In the genomic region with DNA sequence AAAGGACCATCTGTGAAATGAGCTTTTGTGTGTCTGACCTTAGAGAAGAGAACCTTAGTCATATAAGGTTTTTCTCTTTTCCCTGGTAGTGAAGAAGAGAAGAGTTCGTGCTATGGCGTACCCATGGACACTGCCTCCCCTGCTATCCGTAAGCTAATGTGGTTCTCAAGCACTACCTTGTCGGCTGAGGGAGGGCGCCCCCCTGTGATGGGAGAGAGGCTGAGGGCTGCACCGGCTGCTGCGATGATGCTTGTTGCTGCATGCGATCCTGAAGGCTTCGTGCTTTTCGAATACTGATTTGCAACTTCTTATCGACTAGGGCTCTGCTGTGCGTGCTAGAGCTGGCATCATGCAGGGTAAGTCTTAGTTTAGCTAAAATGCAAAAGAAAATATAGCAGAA, we compare ENCODE assay signal across 10 mouse cellular contexts. TPM values are rescaled to one million over a fixed set of nuclear protein-coding genes. Genes with fewer than 3 reads are reported as not detected.
DNase-seq lines count a peak whose midpoint lies in the region; ATAC-seq and TF ChIP-seq lines count a peak whose summit lies in the region.
"Had no signal": no experiment of that assay in that cellular context is flagged by ENCODE, and none has a peak within 500 bp of the region (broad histone marks: within the 10 kb centered on the region; RNA-seq: fewer than 3 reads in every experiment).

No protein-coding gene starts in this region.

- H3K9ac ChIP-seq in kidney, postnatal 0 days (ENCODE audit: low read depth, low read length) = no peak overlapping the region
- H3K9ac ChIP-seq in kidney, embryonic 14.5 days (ENCODE audit: low read depth, low read length) = no peak overlapping the region
- H3K9ac ChIP-seq: limb, embryonic 15.5 days had no signal

- 78% methylated on average over 12 of the region's 12 CpGs for WGBS in kidney, postnatal 0 days
- WGBS in kidney, embryonic 14.5 days = 79% methylated on average over 12 of the region's 12 CpGs

- TF ChIP-seq CTCF in kidney, postnatal 0 days (IDR thresholded peaks at IDR 0.05; ENCODE audit: low read depth) = peak; percentile 28; the same call in 1 of the 2 replicates
- peak; percentile 6; the same call in 1 of the 2 replicates for TF ChIP-seq CTCF in E14TG2a.4 (conservative IDR thresholded peaks at IDR 0.05; ENCODE audit: low read length)

- no peaks in the 10 kb centered on the region for H3K4me1 ChIP-seq in kidney, postnatal 0 days (replicated peaks; ENCODE audit: insufficient read depth, low read length)
- no peaks in the 10 kb centered on the region for H3K4me1 ChIP-seq in kidney, embryonic 14.5 days (ENCODE audit: control insufficient read depth, insufficient read depth, low read length)
- no peaks in the 10 kb centered on the region for H3K4me1 ChIP-seq in E14TG2a.4 (replicated peaks; ENCODE audit: low read depth, low read length)
- H3K4me1 ChIP-seq: limb, embryonic 15.5 days had no signal

- peak; percentile 13 for DNase-seq in adrenal gland, postnatal 14 days
- DNase-seq in adrenal gland, adult 8-10 months = no peak
- no peak for DNase-seq in kidney, postnatal 0 days (ENCODE audit: low spot score)
- peak; percentile 31 to 49 for DNase-seq in kidney, postnatal 25 days
- no peak for DNase-seq in urinary bladder, postnatal 4 days (ENCODE audit: low spot score in 2 of 2)
- DNase-seq in spleen, adult 12 weeks (ENCODE audit: low spot score) = no peak
- DNase-seq: retina, postnatal 1 day had no signal

- no peak overlapping the region for H3K4me2 ChIP-seq in kidney, postnatal 0 days (ENCODE audit: low read length)
- no peak overlapping the region for H3K4me2 ChIP-seq in kidney, embryonic 14.5 days (replicated peaks; ENCODE audit: low read depth, low read length)
- H3K4me2 ChIP-seq: limb, embryonic 15.5 days had no signal

- no peaks in the 10 kb centered on the region for H3K9me3 ChIP-seq in kidney, postnatal 0 days (replicated peaks; ENCODE audit: low read length)
- no peaks in the 10 kb centered on the region for H3K9me3 ChIP-seq in kidney, embryonic 14.5 days (ENCODE audit: control insufficient read depth, low read length)
- no peaks in the 10 kb centered on the region for H3K9me3 ChIP-seq in E14TG2a.4 (ENCODE audit: low read length)
- H3K9me3 ChIP-seq: limb, embryonic 15.5 days had no signal

- ATAC-seq in kidney, postnatal 0 days (replicated peaks; ENCODE audit: low FRiP score, low read depth) = no peak
- ATAC-seq in kidney, embryonic 14.5 days (ENCODE audit: low FRiP score, low TSS enrichment) = no peak

- no peak overlapping the region for H3K27ac ChIP-seq in kidney, postnatal 0 days
- no peak overlapping the region for H3K27ac ChIP-seq in kidney, embryonic 14.5 days (ENCODE audit: low read depth, low read length)
- H3K27ac ChIP-seq: limb, embryonic 15.5 days had no signal

- no peak overlapping the region for H3K4me3 ChIP-seq in kidney, postnatal 0 days (replicated peaks; ENCODE audit: low read depth, low read length)
- no peak overlapping the region for H3K4me3 ChIP-seq in kidney, embryonic 14.5 days (ENCODE audit: low read length)
- H3K4me3 ChIP-seq in E14TG2a.4 (replicated peaks; ENCODE audit: low read length) = no peak overlapping the region
- H3K4me3 ChIP-seq: limb, embryonic 15.5 days had no signal

- H3K27me3 ChIP-seq in kidney, postnatal 0 days (ENCODE audit: insufficient read depth, low read length) = no peaks in the 10 kb centered on the region
- H3K27me3 ChIP-seq in kidney, embryonic 14.5 days (ENCODE audit: control insufficient read depth, insufficient read depth, low read length) = no peaks in the 10 kb centered on the region
- H3K27me3 ChIP-seq in E14TG2a.4 (ENCODE audit: insufficient read depth, low read length) = no peaks in the 10 kb centered on the region
- H3K27me3 ChIP-seq: limb, embryonic 15.5 days had no signal

- H3K36me3 ChIP-seq in kidney, postnatal 0 days (ENCODE audit: insufficient read depth, low read length) = peaks cover 45% of the 10 kb centered on the region
- peaks cover 44% of the 10 kb centered on the region for H3K36me3 ChIP-seq in kidney, embryonic 14.5 days (ENCODE audit: control insufficient read depth, insufficient read depth, low read length)
- peaks cover 83% of the 10 kb centered on the region for H3K36me3 ChIP-seq in E14TG2a.4 (ENCODE audit: insufficient read depth, low read length)

RNA-seq across cellular contexts. Expression of gene Ppp3cb, which starts 18.3 kb away (rescaled TPM):
- 62.6 and 71.6 TPM in 2 replicates for total RNA-seq in adrenal gland, postnatal 14 days (2021)
- total RNA-seq in adrenal gland, adult 8-10 months (2022) = 10 to 100 TPM; 66.2 to 94.4 (median 73.4) TPM
- polyA plus RNA-seq in kidney, postnatal 0 days (2015; fragmentation: Nextera tagmentation; extraction: Ambion mirVana) = 36.4 and 37.2 TPM in 2 replicates
- polyA plus RNA-seq in kidney, embryonic 14.5 days (2014; fragmentation: Nextera tagmentation; extraction: Ambion mirVana) = 57.3 and 65.0 TPM in 2 replicates

Comparison
In these comparisons a context has a peak if more than half of its experiments do, and no peak if none do; other contexts are left out.
1. DNase-seq: peak in adrenal gland, postnatal 14 days (single experiment) and kidney, postnatal 25 days (2 of 2); none in adrenal gland, adult 8-10 months (single experiment), kidney, postnatal 0 days (single experiment), urinary bladder, postnatal 4 days (0 of 2) and spleen, adult 12 weeks (single experiment).